Mouse (Mus musculus) cortical plate, adult 2 months (tissue): ENCODE measurements around the gene Ppp1r16b.

Experiments
- CTCF ChIP-seq: fragments of 200-500 bp; IDR thresholded peaks from 2 replicates; pipeline ENCODE4 v1.5.1; 2011; ENCODE audit warnings: mild to moderate bottlenecking, control low read depth, low read length; ENCODE audit not compliant: insufficient read depth; ENCODE audit errors: extremely low read depth
- POLR2A ChIP-seq: fragments of 200-500 bp; IDR thresholded peaks from 2 replicates; pipeline ENCODE4 v1.6.1; 2011; ENCODE audit warnings: mild to moderate bottlenecking, low read length, control low read depth; ENCODE audit not compliant: insufficient read depth; ENCODE audit errors: extremely low read depth

- TF ChIP-seq POLR2A, result no peak
- no peak for TF ChIP-seq CTCF
These were observed 9.6 kb downstream of the Ppp1r16b start for GRCm38 (mm10) chr2:158674759-158675158.
